Mouse (Mus musculus) neural tube, embryonic 12.5 days (tissue): ENCODE data around the gene Mapt. TPM values are rescaled to one million over a fixed set of nuclear protein-coding genes. Genes with fewer than 3 reads are reported as not detected.
A peak's percentile ranks its signal among the peaks of the same experiment; 100 is the strongest.

Experiments
- ATAC-seq: fragments of 200-750 bp; cut with Nextera tagmentation; 2 replicates; pipeline ENCODE4 v1.8.0; 2017; ENCODE audit warnings: low read depth, mild to moderate bottlenecking, moderate TSS enrichment, moderate library complexity; ENCODE audit not compliant: low FRiP score
- H3K27ac ChIP-seq: fragments of 300-500 bp; sonication (generic); 2 replicates; pipeline ENCODE4 v1.5.1; 2016
- H3K27me3 ChIP-seq: fragments of 300-500 bp; sonication (generic); replicated peaks from 2 replicates; pipeline ENCODE4 v1.6.1; 2016; ENCODE audit warnings: mild to moderate bottlenecking
- H3K36me3 ChIP-seq: fragments of 300-500 bp; sonication (generic); 2 replicates; pipeline ENCODE4 v1.6.1; 2016; ENCODE audit warnings: mild to moderate bottlenecking
- H3K4me1 ChIP-seq: fragments of 300-500 bp; sonication (generic); 2 replicates; pipeline ENCODE4 v1.6.1; 2016
- H3K4me2 ChIP-seq: fragments of 300-500 bp; sonication (generic); replicated peaks from 2 replicates; pipeline ENCODE4 v1.6.1; 2016; ENCODE audit warnings: mild to moderate bottlenecking
- H3K4me3 ChIP-seq: fragments of 300-500 bp; sonication (generic); 2 replicates; pipeline ENCODE4 v1.5.1; 2016
- H3K9ac ChIP-seq: fragments of 300-500 bp; sonication (generic); 2 replicates; pipeline ENCODE4 v1.6.1; 2016; ENCODE audit warnings: mild to moderate bottlenecking
- H3K9me3 ChIP-seq: fragments of 300-500 bp; sonication (generic); 2 replicates; pipeline ENCODE4 v1.6.1; 2016; ENCODE audit warnings: mild to moderate bottlenecking
- WGBS: fragments of 180-500 bp; shearing (Covaris S2); methylation state at CpG from one replicate; pipeline ENCODE4 v1.1.7; 2016; 5-methylcytosine and 5-hydroxymethylcytosine counted together
- polyA plus RNA-seq: library from polyadenylated mRNA; unstranded; fragments of >200 nt; fragmentation: Nextera tagmentation; extraction: Ambion mirVana; gene quantifications from 2 replicates; pipeline ENCODE4 v1.2.1, GENCODE M21; 2016

Mapt gene
- polyA plus RNA-seq, 1 experiment from 2014 or later = 288 TPM

- Histone ChIP-seq H3K4me2 (no peak overlapping the region), H3K4me1 (peaks cover 5% of the 10 kb centered on the region; the same call in 1 of the 2 replicates), H3K9ac (no peak overlapping the region), H3K9me3 (no peaks in the 10 kb centered on the region), H3K27ac (no peak overlapping the region), H3K36me3 (no peaks in the 10 kb centered on the region; the same call in 1 of the 2 replicates), H3K4me3 (no peak overlapping the region), H3K27me3 (no peaks in the 10 kb centered on the region)
- ATAC-seq = no peak
- 82% methylated on average over 6 of the region's 6 CpGs for WGBS
These were observed 33.5 kb downstream of the Mapt start for GRCm38 (mm10) chr11:104264683-104265082.

DNA sequence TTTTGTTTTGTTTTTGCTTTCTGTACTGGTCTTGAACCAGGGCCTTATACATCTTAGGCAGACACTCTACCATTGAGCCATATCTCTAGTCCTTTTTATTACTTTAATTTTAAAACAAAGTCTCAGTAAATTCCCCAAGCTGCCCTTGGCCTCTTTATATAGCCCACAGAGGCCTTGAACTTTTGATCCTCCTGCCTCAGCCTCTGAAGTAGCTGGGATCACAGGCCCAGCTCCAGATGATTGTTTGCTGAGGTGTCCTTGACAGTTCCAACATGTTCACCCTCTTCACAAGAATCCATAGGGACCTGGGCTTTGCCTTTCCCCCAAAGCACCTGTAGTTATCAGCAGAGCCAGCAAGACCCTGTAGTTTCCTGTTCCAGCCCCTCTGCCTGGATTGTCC lies 34.5 kb downstream of the Mapt start:
- ATAC-seq = no peak
- no peak overlapping the region for H3K4me3 ChIP-seq
- H3K9me3 ChIP-seq = no peaks in the 10 kb centered on the region
- H3K27me3 ChIP-seq = no peaks in the 10 kb centered on the region
- H3K27ac ChIP-seq = no peak overlapping the region
- no peak overlapping the region for H3K9ac ChIP-seq
- no peaks in the 10 kb centered on the region; the same call in 1 of the 2 replicates for H3K36me3 ChIP-seq
- no peak overlapping the region for H3K4me2 ChIP-seq
- H3K4me1 ChIP-seq = peaks cover 5% of the 10 kb centered on the region; the same call in 1 of the 2 replicates

DNA sequence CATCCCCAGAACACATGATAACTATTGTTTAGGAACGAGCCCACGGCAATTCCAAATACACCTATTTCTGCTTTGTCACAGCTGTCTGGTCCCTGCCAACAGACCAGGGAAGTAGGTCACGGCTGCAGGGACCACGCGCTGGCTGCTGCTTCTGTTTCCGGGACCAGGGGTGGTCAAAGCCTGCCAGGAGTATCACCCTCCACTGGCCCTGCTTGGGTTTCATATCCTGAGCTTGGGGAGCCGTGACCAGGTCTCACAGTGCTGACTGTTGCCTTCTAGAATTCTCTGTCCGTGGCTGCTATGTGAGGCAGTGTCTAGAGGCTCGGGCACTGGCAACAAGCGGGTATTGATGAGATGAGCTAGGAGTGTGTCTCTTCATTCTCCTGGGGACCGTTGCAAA lies 36.2 kb downstream of the Mapt start:
- 83% methylated on average over 11 of the region's 11 CpGs for WGBS
- Histone ChIP-seq H3K27ac (no peak overlapping the region), H3K9me3 (no peaks in the 10 kb centered on the region), H3K9ac (no peak overlapping the region), H3K4me2 (no peak overlapping the region), H3K4me1 (peaks cover 12% of the 10 kb centered on the region; the same call in 1 of the 2 replicates), H3K27me3 (no peaks in the 10 kb centered on the region), H3K4me3 (no peak overlapping the region), H3K36me3 (no peaks in the 10 kb centered on the region; the same call in 1 of the 2 replicates)
- ATAC-seq = no peak

DNA sequence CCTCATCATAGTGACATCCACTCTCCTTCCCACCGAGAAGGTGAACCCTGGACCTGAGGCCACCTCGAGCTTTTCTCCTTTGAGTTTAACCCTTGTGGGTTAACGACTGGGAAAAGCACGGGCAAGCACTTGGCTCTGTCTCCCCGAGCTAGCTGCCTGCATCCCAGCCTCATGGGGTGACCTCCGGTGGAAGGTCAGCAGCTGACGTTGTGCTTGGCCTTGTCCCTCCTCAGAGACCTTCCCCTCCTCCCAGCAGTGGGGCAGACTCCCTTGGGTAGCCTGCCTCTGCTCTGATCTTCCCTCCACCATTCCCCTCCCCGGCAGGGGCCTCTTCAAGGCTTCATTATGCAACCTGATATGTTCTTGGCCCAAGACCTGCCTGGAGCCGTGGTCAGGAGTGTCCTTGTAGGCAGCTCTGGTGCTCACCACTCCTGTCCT lies 38.2 kb downstream of the Mapt start:
- H3K4me3 ChIP-seq = no peak overlapping the region
- no peaks in the 10 kb centered on the region for H3K27me3 ChIP-seq
- no peak overlapping the region for H3K4me2 ChIP-seq
- H3K4me1 ChIP-seq = peaks cover 14% of the 10 kb centered on the region; the same call in 1 of the 2 replicates
- H3K9ac ChIP-seq = no peak overlapping the region
- H3K9me3 ChIP-seq = no peaks in the 10 kb centered on the region
- H3K36me3 ChIP-seq = no peaks in the 10 kb centered on the region; the same call in 1 of the 2 replicates
- ATAC-seq = no peak
- WGBS = 61% methylated on average over 9 of the region's 9 CpGs
- H3K27ac ChIP-seq = no peak overlapping the region

DNA sequence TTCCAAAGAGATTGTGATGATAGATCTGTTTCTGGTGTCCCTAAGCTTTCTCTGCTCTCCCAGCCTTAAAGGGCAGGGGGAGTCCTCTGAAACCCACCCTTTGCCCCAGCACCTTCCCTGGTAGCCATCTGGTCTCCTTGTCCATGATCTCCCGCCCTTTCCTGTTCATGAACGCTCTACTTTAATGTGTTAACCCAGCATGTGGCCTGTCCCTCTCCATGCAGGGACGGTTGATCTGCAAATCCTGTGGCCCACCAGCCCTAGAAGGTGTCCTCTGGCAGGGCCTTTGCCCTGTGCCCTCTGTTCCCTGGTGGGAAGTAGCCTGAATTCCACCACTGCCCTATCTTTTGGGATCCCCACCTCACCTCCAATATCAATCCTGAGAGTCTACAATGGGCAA lies 39.3 kb downstream of the Mapt start:
- peaks cover 14% of the 10 kb centered on the region; the same call in 1 of the 2 replicates for H3K4me1 ChIP-seq
- no peak overlapping the region for H3K4me3 ChIP-seq
- WGBS = 71% methylated on average over 3 of the region's 3 CpGs
- H3K9ac ChIP-seq = no peak overlapping the region
- no peak overlapping the region for H3K4me2 ChIP-seq
- ATAC-seq = no peak
- no peaks in the 10 kb centered on the region; the same call in 1 of the 2 replicates for H3K36me3 ChIP-seq
- no peak overlapping the region for H3K27ac ChIP-seq
- no peaks in the 10 kb centered on the region for H3K27me3 ChIP-seq
- H3K9me3 ChIP-seq = no peaks in the 10 kb centered on the region

DNA sequence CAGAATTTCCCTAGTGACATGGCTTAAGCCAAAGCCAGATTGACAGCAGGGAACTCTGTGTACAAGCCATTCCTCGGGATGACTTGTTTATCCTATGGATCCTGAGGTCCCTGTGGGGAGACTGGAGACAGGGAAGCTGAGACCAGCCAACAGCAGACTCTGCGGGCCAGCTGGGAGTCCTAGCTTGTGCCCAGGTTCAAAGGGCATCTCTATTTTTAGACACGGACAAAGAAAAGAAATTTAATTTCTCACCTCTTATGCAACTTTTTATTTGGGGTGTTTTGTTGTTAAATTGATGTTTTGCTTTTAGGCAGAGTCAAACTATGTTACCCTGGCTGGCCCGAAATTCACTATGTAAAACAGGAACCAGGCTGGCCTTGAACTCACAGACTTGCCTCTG lies 39.7 kb downstream of the Mapt start:
- Histone ChIP-seq H3K27ac (no peak overlapping the region), H3K4me2 (no peak overlapping the region), H3K9me3 (no peaks in the 10 kb centered on the region), H3K9ac (no peak overlapping the region), H3K4me1 (peaks cover 14% of the 10 kb centered on the region; the same call in 1 of the 2 replicates), H3K27me3 (no peaks in the 10 kb centered on the region), H3K4me3 (no peak overlapping the region), H3K36me3 (no peaks in the 10 kb centered on the region; the same call in 1 of the 2 replicates)
- WGBS = 89% methylated on average over 4 of the region's 4 CpGs
- no peak for ATAC-seq

- no peak for ATAC-seq
- 86% methylated on average over 6 of the region's 6 CpGs for WGBS
- H3K9ac ChIP-seq = no peak overlapping the region
- H3K4me3 ChIP-seq = no peak overlapping the region
- no peak overlapping the region for H3K4me2 ChIP-seq
- no peaks in the 10 kb centered on the region for H3K27me3 ChIP-seq
- no peak overlapping the region for H3K27ac ChIP-seq
- peaks cover 14% of the 10 kb centered on the region; the same call in 1 of the 2 replicates for H3K4me1 ChIP-seq
- no peaks in the 10 kb centered on the region for H3K9me3 ChIP-seq
- no peaks in the 10 kb centered on the region; the same call in 1 of the 2 replicates for H3K36me3 ChIP-seq
These were observed 40.7 kb downstream of the Mapt start for GRCm38 (mm10) chr11:104271876-104272275.

GRCm38 (mm10) chr11:104272352-104272751 lies 41.2 kb downstream of the Mapt start:
- no peak overlapping the region for H3K9ac ChIP-seq
- no peak overlapping the region for H3K4me3 ChIP-seq
- H3K4me1 ChIP-seq = peaks cover 14% of the 10 kb centered on the region; the same call in 1 of the 2 replicates
- H3K27ac ChIP-seq = no peak overlapping the region
- no peak overlapping the region for H3K4me2 ChIP-seq
- H3K36me3 ChIP-seq = no peaks in the 10 kb centered on the region; the same call in 1 of the 2 replicates
- H3K27me3 ChIP-seq = no peaks in the 10 kb centered on the region
- no peaks in the 10 kb centered on the region for H3K9me3 ChIP-seq
- WGBS = 69% methylated on average over 8 of the region's 8 CpGs
- no peak for ATAC-seq

DNA sequence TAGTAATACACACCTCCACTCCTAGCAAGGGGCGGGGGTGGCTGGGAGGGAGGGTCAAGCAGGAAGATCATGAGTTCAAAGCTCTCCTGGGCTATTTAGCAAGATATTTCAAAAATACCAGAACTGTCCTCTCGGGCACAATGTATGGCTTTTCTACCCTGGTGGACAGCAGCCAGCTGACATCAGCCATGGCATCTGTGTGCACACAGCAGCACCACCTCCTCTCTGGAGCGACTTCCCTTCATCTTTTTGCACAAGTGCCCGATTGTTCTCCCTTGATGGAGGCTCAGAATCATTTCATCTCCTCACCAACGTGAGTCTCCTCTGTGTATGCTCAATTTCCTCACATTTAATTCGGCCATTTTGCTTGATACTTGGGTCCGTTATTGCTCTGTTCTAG lies 44.6 kb downstream of the Mapt start:
- Histone ChIP-seq H3K27ac (no peak overlapping the region), H3K36me3 (no peaks in the 10 kb centered on the region), H3K4me3 (no peak overlapping the region), H3K27me3 (no peaks in the 10 kb centered on the region), H3K9me3 (no peaks in the 10 kb centered on the region), H3K4me1 (peaks cover 9% of the 10 kb centered on the region; the same call in 1 of the 2 replicates), H3K4me2 (no peak overlapping the region), H3K9ac (no peak overlapping the region)
- ATAC-seq = no peak
- WGBS = 82% methylated on average over 7 of the region's 7 CpGs

- peaks cover 10% of the 10 kb centered on the region; the same call in 1 of the 2 replicates for H3K36me3 ChIP-seq
- 7% methylated on average over 20 of the region's 20 CpGs for WGBS
- H3K4me2 ChIP-seq = peak overlapping the region; percentile 30; the same call in 1 of the 2 replicates
These were observed 47.0 kb downstream of the Mapt start for GRCm38 (mm10) chr11:104278222-104278621.

GRCm38 (mm10) chr11:104279049-104279448 lies 47.9 kb downstream of the Mapt start:
- H3K27me3 ChIP-seq = no peaks in the 10 kb centered on the region
- ATAC-seq = no peak
- H3K27ac ChIP-seq = no peak overlapping the region
- H3K4me1 ChIP-seq = no peaks in the 10 kb centered on the region
- no peak overlapping the region for H3K4me2 ChIP-seq
- H3K4me3 ChIP-seq = no peak overlapping the region
- no peak overlapping the region for H3K9ac ChIP-seq
- 75% methylated on average over 4 of the region's 4 CpGs for WGBS
- H3K36me3 ChIP-seq = peaks cover 10% of the 10 kb centered on the region; the same call in 1 of the 2 replicates
- H3K9me3 ChIP-seq = no peaks in the 10 kb centered on the region

More at GRCm38 (mm10) chr11:104278222-104278621, 47.0 kb downstream of the Mapt start:
- Histone ChIP-seq H3K27ac (no peak overlapping the region), H3K4me3 (no peak overlapping the region), H3K9me3 (no peaks in the 10 kb centered on the region), H3K4me1 (no peaks in the 10 kb centered on the region), H3K9ac (no peak overlapping the region), H3K27me3 (no peaks in the 10 kb centered on the region)
- ATAC-seq = no peak

DNA sequence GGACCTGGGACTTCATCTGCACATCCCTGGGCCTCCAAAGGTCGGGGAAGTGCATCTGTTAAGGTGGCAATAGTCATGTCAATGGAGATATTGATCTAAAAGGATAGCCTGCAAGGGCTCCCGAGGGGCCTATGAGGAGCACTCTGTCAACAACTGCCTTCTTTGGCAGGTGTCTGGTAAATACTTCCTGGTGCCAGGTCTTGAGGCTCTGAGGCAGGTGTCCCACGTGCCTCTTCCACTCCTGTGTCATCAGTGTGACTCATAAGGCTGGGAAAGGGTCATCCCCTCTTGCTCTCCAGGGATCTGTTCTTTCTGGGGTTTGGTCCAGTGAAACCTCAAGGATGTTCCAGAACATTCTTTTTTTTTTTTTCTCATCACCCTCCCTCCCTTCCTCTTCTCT lies 48.3 kb downstream of the Mapt start:
- H3K27me3 ChIP-seq = no peaks in the 10 kb centered on the region
- WGBS = 78% methylated on average over 3 of the region's 3 CpGs

DNA sequence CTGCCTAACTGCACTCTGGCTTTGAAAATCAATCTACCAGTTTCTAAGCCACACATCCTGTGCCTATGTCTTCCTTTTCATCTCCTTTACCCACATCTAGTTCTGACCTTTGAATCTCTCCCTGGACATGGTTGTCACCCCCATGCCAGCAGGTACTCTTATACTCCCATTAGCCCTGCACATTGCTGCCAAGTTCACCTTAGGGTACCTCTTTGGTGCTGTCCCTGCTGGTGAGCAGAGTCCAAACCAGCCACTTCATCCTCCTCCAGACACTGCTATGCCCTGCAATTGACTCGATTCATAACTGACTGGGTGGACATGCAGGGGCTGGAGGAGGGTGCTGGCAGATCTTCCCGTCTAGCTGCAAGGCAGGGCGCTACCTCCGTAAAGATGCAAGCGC lies 50.3 kb downstream of the Mapt start:
- no peak for ATAC-seq
- Histone ChIP-seq H3K27me3 (no peaks in the 10 kb centered on the region), H3K36me3 (peaks cover 30% of the 10 kb centered on the region), H3K9ac (no peak overlapping the region), H3K4me2 (no peak overlapping the region), H3K4me1 (no peaks in the 10 kb centered on the region), H3K9me3 (no peaks in the 10 kb centered on the region), H3K4me3 (no peak overlapping the region), H3K27ac (no peak overlapping the region)
- 83% methylated on average over 5 of the region's 5 CpGs for WGBS

More for the DNA sequence above, 48.3 kb downstream of the Mapt start:
- Histone ChIP-seq H3K4me2 (no peak overlapping the region), H3K9ac (no peak overlapping the region), H3K36me3 (peaks cover 12% of the 10 kb centered on the region; the same call in 1 of the 2 replicates), H3K4me1 (no peaks in the 10 kb centered on the region), H3K9me3 (no peaks in the 10 kb centered on the region), H3K4me3 (no peak overlapping the region), H3K27ac (no peak overlapping the region)
- no peak for ATAC-seq
